Mouse (Mus musculus): Measurements from ENCODE around the gene Gm10031. TPM values are rescaled to one million over a fixed set of nuclear protein-coding genes. Genes with fewer than 3 reads are reported as not detected.
"Not testable (repeated sequence)": the region's sequence is repeated elsewhere in the genome, so short reads cannot be mapped to it uniquely, and the experiment has no call there.

Gene Gm10031
- polyA plus RNA-seq (2012; rRNA removed) = 10.1 and 10.9 TPM in 2 replicates

GRCm38 (mm10) chr1:156523842-156524241 lies at the start of gene Gm10031:
Gm10031 (plus strand) TSS chr1:156524012.
- not testable (repeated sequence) for DNase-seq (ENCODE audit: low read depth)

- no peak for DNase-seq (ENCODE audit: low read depth)
Observed at GRCm38 (mm10) chr1:156474854-156475253, 49.0 kb upstream of the Gm10031 start.

GRCm38 (mm10) chr1:156476016-156476415 lies 47.8 kb upstream of the Gm10031 start:
- DNase-seq (ENCODE audit: low read depth) = no peak

GRCm38 (mm10) chr1:156476535-156476934 lies 47.3 kb upstream of the Gm10031 start:
- no peak for DNase-seq (ENCODE audit: low read depth)

GRCm38 (mm10) chr1:156481826-156482225 lies 42.0 kb upstream of the Gm10031 start:
- no peak for DNase-seq (ENCODE audit: low read depth)

GRCm38 (mm10) chr1:156487498-156487897 lies 36.3 kb upstream of the Gm10031 start:
- DNase-seq (ENCODE audit: low read depth) = no peak

GRCm38 (mm10) chr1:156488031-156488430 lies 35.8 kb upstream of the Gm10031 start:
- DNase-seq (ENCODE audit: low read depth) = no peak

GRCm38 (mm10) chr1:156491226-156491796 lies 32.5 kb upstream of the Gm10031 start:
- no peak for DNase-seq (ENCODE audit: low read depth)

- DNase-seq (ENCODE audit: low read depth) = no peak
Observed at GRCm38 (mm10) chr1:156495025-156495424, 28.8 kb upstream of the Gm10031 start.

GRCm38 (mm10) chr1:156496910-156497309 lies 26.9 kb upstream of the Gm10031 start:
- no peak for DNase-seq (ENCODE audit: low read depth)

GRCm38 (mm10) chr1:156504945-156505523 lies 18.8 kb upstream of the Gm10031 start:
- no peak for DNase-seq (ENCODE audit: low read depth)

- no peak for DNase-seq (ENCODE audit: low read depth)
Observed at GRCm38 (mm10) chr1:156505901-156506300, 17.9 kb upstream of the Gm10031 start.

- no peak for DNase-seq (ENCODE audit: low read depth)
Observed at GRCm38 (mm10) chr1:156507753-156508152, 16.1 kb upstream of the Gm10031 start.

GRCm38 (mm10) chr1:156520136-156520780 lies 3.6 kb upstream of the Gm10031 start:
- DNase-seq (ENCODE audit: low read depth) = no peak

- DNase-seq (ENCODE audit: low read depth) = no peak
Observed at GRCm38 (mm10) chr1:156521796-156522517, 1.9 kb upstream of the Gm10031 start.

GRCm38 (mm10) chr1:156532476-156533175 lies 8.8 kb downstream of the Gm10031 start:
- DNase-seq (ENCODE audit: low read depth) = not testable (repeated sequence)

- no peak for DNase-seq (ENCODE audit: low read depth)
Observed at GRCm38 (mm10) chr1:156533483-156533882, 9.7 kb downstream of the Gm10031 start.

- DNase-seq (ENCODE audit: low read depth) = no peak
Observed at GRCm38 (mm10) chr1:156533911-156534310, 10.1 kb downstream of the Gm10031 start.

GRCm38 (mm10) chr1:156537031-156537430 lies 13.2 kb downstream of the Gm10031 start:
- DNase-seq (ENCODE audit: low read depth) = no peak

GRCm38 (mm10) chr1:156537701-156538100 lies 13.9 kb downstream of the Gm10031 start:
- no peak for DNase-seq (ENCODE audit: low read depth)

GRCm38 (mm10) chr1:156538382-156538781 lies 14.6 kb downstream of the Gm10031 start:
- DNase-seq (ENCODE audit: low read depth) = no peak
